Mouse (Mus musculus): ENCODE measurements around the gene Tubb2b.

Gene Tubb2b

DNA sequence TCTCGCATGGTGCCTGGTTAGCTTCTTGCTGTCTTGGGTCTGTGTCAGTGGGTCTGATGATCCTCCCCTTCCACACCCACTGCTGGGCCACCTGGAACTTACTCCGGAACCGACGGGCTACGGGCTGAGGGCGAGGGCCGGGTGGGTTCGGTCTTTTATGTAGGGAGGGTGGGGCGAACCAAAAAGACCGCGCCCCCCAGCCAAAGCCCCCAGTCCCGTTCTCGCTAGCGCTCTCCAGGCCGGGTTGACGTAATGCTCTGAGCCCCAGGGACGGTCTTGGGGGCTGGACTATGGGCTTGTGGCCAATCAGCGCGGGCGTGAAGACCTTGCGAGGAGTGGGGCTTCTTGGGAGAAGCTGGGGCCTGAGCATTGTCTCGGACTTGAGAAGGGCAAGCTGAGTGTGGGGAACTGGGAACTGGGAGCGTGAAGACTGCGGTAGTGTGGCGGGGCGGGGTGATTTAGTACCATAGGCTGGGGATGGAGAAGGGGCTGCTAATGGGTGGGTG, at the start of gene Tubb2b:
Gene Tubb2b, minus strand, starts transcription at position 241 of the 506 bp plus-strand sequence.
- peak; percentile 99 for DNase-seq (ENCODE audit: low read depth, low spot score)

DNA sequence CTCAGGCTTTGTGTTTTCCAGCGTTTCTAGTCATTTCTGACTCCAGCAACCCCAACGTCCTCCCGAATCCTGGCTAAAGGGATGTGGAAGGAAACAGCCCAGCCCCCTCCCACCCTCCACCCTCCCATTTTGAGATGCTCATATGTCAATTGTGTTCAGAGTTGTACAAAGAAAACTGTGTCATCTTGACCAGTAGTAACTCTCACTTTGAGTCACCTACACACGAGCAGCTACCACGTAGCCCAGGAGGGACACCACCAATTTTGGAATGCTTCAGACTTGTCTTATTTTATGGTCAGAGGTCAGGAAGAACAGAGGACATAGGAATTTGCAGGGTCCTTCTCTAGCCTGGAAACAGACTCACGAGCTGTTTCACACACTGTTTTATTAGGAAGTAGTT, 43.8 kb upstream of the Tubb2b start:
- DNase-seq (ENCODE audit: low read depth, low spot score), result no peak

- DNase-seq (ENCODE audit: low read depth, low spot score), result no peak
These were observed 33.2 kb upstream of the Tubb2b start for GRCm38 (mm10) chr13:34163304-34163975.

DNA sequence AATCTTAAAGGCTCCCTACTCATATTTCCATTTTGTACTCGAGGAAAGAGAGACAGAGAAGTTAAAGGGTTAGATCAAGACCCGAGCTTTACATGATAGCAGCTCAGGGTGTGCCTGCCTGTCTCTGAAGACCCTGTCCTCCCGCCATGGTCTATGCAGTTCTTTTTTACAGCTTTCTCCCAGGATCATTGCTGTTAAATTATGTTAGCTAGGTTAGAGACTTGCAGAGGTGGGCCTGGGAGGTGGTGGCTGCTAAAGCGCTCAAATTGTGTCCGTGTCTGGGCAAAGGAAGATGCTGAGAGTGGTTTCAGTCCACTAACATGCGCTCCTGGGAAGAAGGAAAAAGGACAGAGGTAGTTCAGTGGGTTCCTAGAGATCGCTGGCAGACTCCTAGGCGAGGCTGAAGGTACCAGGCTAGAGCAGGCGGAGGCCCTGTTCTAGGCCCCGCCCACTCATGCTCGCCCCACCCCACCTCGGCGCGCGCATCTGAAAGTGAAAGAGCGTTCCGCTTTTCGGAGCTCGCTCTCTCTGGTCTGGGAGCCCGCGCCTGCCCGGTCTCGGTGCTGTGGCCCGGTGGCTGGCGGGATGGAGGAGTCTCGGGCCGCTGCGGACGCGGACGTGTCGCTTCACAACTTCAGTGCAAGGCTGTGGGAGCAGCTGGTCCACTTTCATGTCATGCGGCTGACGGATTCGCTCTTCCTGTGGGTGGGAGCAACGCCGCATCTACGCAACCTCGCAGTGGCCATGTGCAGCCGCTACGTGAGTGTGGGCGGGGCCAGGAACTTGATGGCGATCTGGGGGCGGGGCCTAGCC, 32.4 kb upstream of the Tubb2b start, which contains the start of gene Psmg4:
Gene Psmg4, plus strand, starts transcription at position 474 of the 813 bp plus-strand sequence.
- peak; percentile 93 for DNase-seq (ENCODE audit: low read depth, low spot score)

DNA sequence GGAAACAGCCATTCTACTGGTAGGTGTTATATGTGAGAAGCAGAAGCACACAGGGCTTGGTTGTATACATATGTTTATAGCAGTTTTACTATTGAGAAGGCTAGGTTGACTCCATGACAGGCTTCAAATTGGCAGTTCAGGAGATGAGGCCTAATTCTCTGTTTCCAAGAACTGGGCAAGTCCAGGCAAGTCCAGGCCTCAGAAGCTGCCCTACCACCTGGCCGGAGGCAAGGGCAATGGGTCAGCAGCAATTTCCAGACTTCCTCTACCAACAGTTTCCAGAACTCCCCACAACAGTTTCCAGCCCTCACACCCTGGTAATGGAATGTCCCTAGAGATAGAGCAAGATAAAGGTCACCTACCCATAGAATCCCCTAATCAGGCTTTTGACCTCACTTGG, 29.7 kb upstream of the Tubb2b start:
- DNase-seq (ENCODE audit: low read depth, low spot score), result no peak

DNA sequence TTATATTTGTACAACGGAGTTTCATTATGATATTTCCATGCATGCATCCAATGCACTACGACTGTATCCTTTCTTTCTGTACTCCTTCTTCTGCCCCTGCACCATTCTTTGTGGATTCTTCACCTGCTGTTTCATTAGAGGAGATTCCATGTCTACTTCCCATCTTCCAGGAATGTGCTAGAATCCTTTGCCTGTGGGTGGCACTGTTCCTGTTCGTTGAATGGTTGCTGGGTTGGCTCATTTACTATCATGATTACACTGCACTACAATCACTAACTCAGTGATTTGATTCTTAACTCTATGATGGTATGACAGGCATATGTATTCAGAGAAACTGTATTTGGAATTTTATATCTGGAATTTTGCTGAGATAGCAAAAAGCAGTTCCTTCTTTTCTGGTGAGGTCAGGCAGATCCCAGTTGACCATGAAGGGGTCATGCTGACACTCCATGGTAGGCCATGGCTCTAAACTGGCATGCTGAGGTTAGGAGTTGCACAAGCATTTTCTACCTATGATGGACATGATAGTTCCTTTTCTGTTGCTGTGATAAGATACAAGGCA, 27.4 kb upstream of the Tubb2b start:
- no peak for DNase-seq (ENCODE audit: low read depth, low spot score)

DNA sequence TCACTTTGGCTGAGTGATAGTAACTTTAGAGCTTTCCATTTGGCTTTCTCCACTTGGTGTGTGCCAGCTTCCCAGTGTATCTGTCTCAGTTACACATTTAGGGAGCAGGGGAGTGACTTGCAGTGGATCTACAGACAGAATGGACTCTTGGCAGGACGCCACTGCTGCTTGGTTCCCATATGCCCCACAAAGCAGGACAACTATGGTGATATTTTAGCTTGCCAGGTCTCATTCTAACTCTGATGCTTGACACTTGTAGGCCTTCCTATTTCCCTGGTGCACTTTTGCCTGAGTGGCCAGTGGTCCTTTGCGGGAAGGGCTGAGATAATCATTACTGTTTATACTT, 26.5 kb upstream of the Tubb2b start:
- no peak for DNase-seq (ENCODE audit: low read depth, low spot score)

GRCm38 (mm10) chr13:34156133-34156839, 26.0 kb upstream of the Tubb2b start:
- DNase-seq (ENCODE audit: low read depth, low spot score), result peak; percentile 96

GRCm38 (mm10) chr13:34154931-34155272, 24.6 kb upstream of the Tubb2b start:
- peak; percentile 88 for DNase-seq (ENCODE audit: low read depth, low spot score)

DNA sequence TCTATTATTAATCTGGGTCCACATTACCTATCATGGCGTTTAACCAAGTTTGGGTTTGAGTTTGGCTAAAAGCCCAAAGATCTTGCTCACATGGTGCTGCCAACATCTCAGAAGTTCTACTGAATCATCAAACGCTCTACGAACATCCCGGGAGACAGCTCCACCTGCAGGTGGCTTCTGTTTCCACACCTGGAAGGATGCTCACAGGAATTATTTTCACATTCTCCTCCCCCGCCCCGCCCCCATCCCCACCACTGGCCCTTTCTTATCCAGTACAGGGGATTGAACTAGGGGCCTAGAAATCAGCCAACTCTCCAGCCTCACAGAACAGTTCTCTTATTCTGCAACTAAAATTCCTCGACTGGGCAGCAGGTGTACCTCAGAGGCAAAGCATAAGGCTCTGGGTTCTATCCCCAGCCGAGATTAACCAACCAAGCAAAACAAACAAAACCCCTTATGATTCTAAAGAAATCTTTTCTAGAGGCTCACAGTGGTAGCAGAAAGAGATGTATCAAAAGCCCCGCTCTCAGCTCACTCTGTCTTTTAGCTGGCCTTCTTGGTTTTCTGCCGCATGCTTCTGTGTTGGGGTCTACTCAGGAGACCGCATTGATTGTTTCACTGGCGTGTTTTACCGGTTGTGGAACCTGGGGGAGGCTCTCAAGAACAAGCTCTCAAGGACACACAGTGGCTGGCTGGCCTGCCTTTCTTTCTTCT, 24.1 kb upstream of the Tubb2b start:
- peak; percentile 94 for DNase-seq (ENCODE audit: low read depth, low spot score)

DNA sequence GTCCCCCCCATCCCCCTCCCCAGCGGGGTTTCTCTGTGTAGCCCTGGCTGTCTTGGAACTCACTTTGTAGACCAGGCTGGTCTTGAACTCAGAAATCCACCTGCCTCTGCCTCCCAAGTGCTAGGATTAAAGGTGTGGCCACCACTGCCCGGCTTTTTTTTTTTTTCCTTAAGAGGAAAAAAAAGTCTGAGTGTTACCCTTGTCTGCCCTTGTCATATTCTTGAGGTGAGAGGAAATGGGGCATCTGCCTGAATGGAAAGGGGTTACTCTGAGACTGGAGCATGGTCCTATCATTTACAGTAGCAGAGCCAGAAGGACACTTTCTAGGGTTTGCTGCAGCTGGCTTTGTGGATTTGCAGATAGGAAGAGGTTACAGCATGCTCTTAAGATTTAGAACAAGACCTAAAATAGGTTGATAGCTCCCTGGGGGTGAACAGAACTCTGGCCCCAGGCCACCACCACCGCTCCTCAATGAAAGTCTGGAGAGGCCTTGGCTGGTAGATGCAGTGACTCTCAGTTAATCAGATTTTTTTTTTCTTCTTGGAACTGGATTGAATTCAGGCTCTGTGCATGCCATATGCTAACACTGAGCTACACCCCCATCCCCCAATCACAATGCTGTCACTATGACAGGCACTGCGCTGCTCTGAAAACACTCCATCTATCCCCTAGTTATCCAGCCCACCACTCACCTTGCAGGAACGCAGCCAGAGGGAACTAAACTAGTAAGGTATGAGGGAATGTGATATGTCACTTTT, 23.2 kb upstream of the Tubb2b start:
- DNase-seq (ENCODE audit: low read depth, low spot score), result peak; percentile 68

- peak; percentile 93 for DNase-seq (ENCODE audit: low read depth, low spot score)
These were observed 22.4 kb upstream of the Tubb2b start for GRCm38 (mm10) chr13:34152695-34153094.

DNA sequence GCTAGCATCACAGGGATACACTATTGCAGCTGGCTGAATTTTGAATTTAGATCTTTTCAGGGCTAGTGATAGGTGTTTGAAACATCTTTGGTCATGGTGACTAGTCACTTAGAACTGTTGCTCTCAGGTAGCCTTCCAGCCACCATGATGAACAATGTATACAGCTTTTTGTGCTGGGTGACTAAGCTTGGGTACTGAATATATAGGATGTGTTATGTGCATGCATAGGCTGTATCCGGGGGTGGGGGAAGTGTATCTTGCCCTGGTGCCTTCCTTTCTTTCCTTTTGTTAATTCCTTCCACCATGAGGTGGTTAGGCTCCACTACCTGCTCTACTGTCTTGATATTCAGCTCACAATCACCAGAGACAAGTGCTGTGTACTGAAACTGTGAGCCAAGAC, 21.2 kb upstream of the Tubb2b start:
- no peak for DNase-seq (ENCODE audit: low read depth, low spot score)

DNA sequence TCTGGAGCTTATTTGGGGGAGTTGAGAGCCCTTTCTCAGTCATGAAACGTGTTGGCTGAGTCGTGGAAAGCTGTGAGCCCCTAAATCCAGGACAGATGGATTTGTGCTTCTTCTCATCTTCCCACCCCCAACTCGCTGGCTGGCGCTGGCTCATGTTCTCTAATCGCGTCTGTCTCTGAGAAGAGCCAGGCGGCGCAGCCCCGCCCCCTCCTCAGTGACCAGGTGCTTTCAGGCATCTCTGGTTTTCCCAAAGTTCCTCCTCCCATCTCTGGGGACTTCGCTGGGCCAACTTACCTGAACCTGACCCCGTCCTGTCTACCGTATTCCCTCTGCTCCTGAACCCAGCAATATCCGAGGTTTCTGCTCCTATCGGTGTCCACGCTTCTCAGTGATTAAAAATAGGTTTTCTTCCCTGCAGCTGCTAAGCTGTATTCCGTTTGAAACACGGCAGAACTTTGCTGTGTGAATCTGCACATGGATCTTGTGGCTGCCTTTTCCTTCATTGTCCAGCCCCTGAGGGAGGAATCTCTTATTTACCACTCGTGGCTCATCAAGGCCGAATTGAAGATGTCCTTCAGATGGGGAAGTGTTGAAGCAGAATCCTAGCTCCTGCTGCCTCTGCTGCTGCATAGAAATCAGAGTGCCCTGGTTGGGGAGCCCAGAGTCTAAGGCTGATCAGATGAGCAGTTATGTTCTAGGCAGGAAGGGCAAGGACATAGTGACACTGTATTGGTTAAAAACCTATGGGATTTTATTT, 20.2 kb upstream of the Tubb2b start:
- peak; percentile 76 for DNase-seq (ENCODE audit: low read depth, low spot score)

DNA sequence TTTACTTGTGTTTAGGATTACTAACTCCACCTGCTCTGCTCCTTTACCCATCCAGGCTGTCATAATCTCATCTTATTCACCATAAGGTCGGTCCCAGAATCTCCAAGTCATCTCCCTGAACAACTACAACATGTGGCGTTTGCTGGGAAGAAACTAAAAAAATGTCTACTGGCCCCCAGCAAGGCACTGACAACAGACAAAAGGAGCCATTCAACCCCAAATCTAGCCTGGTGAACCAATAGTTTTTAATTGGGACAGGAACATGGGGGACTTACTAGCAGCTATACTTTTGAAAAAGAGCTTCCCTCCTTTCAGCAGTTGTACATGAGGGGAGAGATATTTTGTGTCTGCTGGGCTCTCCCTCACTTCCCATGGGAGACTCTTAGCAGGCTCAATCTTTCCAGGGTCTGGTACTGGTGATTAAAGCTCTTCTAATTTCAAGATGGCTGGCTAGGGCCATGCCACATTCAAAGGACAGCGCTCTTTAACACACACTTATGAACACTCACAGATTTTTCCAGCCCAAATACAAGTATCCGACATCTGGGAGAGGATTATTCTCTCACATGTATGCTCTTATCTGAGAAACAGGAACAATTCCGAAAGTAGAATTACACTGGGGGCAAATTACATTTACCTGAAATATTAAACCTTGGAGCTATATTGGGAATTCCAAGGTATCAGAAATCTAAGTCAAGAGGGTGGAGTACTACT, 19.4 kb upstream of the Tubb2b start:
- no peak for DNase-seq (ENCODE audit: low read depth, low spot score)

DNA sequence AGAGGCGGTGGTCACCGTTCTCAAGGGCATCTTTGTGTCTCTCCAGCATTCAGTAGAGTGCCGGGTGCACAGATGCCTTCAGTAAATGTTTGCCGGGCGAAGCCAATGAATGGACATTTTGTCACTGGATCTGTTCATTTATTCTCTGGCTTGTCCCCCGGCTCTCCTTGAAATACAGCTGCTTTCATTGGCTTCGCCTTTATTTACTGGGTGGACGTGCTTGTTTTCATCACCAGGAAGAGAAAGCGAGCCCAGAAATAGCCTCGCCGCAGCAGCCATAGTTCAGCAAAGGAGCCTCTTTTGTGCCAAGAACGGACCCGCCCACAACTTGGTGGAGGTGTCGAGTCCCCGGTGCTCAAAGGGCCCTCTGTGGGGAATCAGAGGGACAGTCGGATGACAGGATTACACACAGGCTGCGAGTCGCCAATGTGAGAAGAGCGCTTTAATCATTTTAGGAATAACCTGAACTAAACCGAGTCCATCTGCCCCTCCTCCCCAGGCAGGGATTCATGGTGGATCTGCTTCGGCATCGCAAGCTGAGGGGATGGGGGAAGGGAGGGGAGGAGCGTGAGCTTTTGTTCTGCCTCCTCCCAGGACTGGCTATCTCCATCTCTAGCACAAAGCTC, 18.6 kb upstream of the Tubb2b start:
- DNase-seq (ENCODE audit: low read depth, low spot score), result peak; percentile 89

DNA sequence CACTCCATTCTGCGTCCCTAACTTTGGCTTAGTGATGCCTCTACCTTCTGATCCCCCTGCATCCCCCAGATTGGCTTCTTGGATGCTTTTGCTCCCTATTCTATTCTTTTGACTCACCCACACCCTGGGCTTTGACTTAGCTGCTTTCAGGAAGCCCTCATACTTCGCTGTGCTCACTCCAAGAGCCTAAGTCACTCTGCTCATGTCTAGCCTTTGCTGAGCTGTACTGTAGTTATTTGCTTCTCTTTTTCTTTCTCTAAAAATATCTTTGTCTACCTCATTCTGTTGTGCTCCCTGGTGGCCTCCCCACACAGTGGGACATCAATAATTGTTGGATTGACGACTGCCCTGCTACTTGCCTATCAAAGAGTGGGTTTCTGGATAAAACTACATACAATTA, 17.9 kb upstream of the Tubb2b start:
- DNase-seq (ENCODE audit: low read depth, low spot score), result no peak

DNA sequence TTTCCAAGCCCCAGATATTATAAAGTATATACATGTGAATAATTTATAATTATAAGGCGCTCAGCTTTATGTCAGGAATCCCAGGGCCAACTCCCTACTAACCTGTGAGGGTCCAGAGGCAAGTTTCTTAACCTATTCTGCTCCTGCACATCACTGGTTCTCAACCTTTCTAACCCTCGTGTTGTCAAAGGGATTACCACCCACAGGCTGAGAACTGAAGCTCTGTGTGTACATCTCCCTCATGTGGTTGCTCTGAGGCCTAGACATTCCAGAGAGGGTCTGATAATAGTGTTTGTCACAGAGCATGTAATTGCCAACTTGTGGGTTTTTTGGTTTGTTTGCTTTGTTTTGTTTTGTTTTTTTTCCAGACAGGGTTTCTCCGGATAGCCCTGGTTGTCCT, 16.6 kb upstream of the Tubb2b start:
- peak; percentile 30 for DNase-seq (ENCODE audit: low read depth, low spot score)

DNA sequence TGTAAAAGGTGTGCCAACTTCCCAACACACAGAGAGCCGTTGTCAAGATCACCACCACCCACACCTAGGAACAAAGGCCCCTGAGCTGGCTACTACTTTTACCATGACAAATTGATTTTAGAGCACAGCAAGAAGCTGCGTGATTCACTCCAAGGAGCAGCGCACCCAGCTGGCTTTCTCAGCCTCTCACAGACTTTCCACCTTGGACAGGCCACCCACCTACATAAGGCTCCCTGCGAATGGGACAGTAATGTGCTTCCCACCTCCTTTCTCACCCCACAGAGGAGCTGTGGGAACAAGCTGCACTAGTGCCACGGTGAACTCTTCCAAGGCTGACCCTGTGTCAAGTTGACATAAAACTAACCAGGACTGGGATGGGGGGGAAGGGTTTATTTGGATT, 13.1 kb upstream of the Tubb2b start:
- DNase-seq (ENCODE audit: low read depth, low spot score), result no peak

Data from R1 (cell line).